18 mouse cellular contexts compared by ENCODE assay signal in genomic region chr13:71669956-71670739, GRCm38 (mm10).
DNase-seq lines count a peak whose midpoint lies in the region; ATAC-seq and TF ChIP-seq lines count a peak whose summit lies in the region.
"Had no signal": no experiment of that assay in that cellular context is flagged by ENCODE, and none has a peak within 500 bp of the region (broad histone marks: within the 10 kb centered on the region; RNA-seq: fewer than 3 reads in every experiment).

No protein-coding gene starts in this region.

- H3K36me3 ChIP-seq in heart, embryonic 12.5 days = no peaks in the 10 kb centered on the region
- no peaks in the 10 kb centered on the region for H3K36me3 ChIP-seq in embryonic facial prominence, embryonic 15.5 days
- H3K36me3 ChIP-seq: forebrain, embryonic 12.5 days; liver, embryonic 13.5 days had no signal

- no peaks in the 10 kb centered on the region for H3K9me3 ChIP-seq in heart, embryonic 12.5 days (replicated peaks)
- H3K9me3 ChIP-seq in embryonic facial prominence, embryonic 15.5 days (replicated peaks) = no peaks in the 10 kb centered on the region
- H3K9me3 ChIP-seq: forebrain, embryonic 12.5 days; liver, embryonic 13.5 days had no signal

- intact Hi-C loops in heart, postnatal 10 days (cut with DNase I) = no loop called here

- WGBS in heart, embryonic 12.5 days = 85% methylated on average over 6 of the region's 6 CpGs
- WGBS in embryonic facial prominence, embryonic 15.5 days = 62% methylated on average over 6 of the region's 6 CpGs
- WGBS in cerebellum, adult 2 months = 56% methylated on average over 6 of the region's 6 CpGs

- H3K27me3 ChIP-seq in heart, embryonic 12.5 days (replicated peaks) = no peaks in the 10 kb centered on the region
- H3K27me3 ChIP-seq in embryonic facial prominence, embryonic 15.5 days = peaks cover 5% of the 10 kb centered on the region; the same call in 1 of the 2 replicates
- H3K27me3 ChIP-seq in cerebellum, adult 2 months (ENCODE audit: control insufficient read depth, insufficient read depth, low read length) = no peaks in the 10 kb centered on the region
- H3K27me3 ChIP-seq: forebrain, embryonic 12.5 days; liver, embryonic 13.5 days had no signal

- no peaks in the 10 kb centered on the region for H3K4me1 ChIP-seq in heart, embryonic 12.5 days (replicated peaks)
- peaks cover 20% of the 10 kb centered on the region for H3K4me1 ChIP-seq in embryonic facial prominence, embryonic 15.5 days
- H3K4me1 ChIP-seq in cerebellum, adult 2 months (ENCODE audit: control insufficient read depth, insufficient read depth, low read length) = no peaks in the 10 kb centered on the region
- H3K4me1 ChIP-seq: forebrain, embryonic 12.5 days; liver, embryonic 13.5 days had no signal

- DNase-seq in heart, adult 8-10 months (ENCODE audit: low spot score) = peak; percentile 61
- DNase-seq in heart, postnatal 10 days = peak; percentile 27 to 38
- peak; percentile 34 for DNase-seq in lung, postnatal 25 days (ENCODE audit: low spot score)
- no peak for DNase-seq in layer of hippocampus, adult 9-10 months (ENCODE audit: low spot score)
- no peak for DNase-seq in retina, embryonic 14.5 days (ENCODE audit: low spot score)
- DNase-seq in cerebellum, adult 2 months = no peak
- DNase-seq: adrenal gland, postnatal 14 days; B cell, adult 2 months; cerebellum, postnatal 10 days; layer of hippocampus, adult 9-11 months; liver, embryonic 13.5 days; right cerebral cortex, postnatal 25 days; thymus, postnatal 14 days had no signal

- H3K4me3 ChIP-seq in heart, embryonic 12.5 days = no peak overlapping the region
- no peak overlapping the region for H3K4me3 ChIP-seq in embryonic facial prominence, embryonic 15.5 days (replicated peaks)
- H3K4me3 ChIP-seq in cerebellum, adult 2 months (replicated peaks; ENCODE audit: insufficient read depth, low read depth, low read length) = no peak overlapping the region
- H3K4me3 ChIP-seq: forebrain, embryonic 12.5 days; liver, embryonic 13.5 days; myocyte had no signal

- no peak for TF ChIP-seq CTCF in cerebellum, adult 2 months (IDR thresholded peaks at IDR 0.05; ENCODE audit: borderline replicate concordance, insufficient read depth, low read depth, low read length)

- no peak overlapping the region for H3K4me2 ChIP-seq in heart, embryonic 12.5 days
- H3K4me2 ChIP-seq in embryonic facial prominence, embryonic 15.5 days (replicated peaks) = no peak overlapping the region
- H3K4me2 ChIP-seq: forebrain, embryonic 12.5 days; liver, embryonic 13.5 days; midbrain, embryonic 11.5 days had no signal

- H3K9ac ChIP-seq in heart, embryonic 12.5 days = no peak overlapping the region
- H3K9ac ChIP-seq in embryonic facial prominence, embryonic 15.5 days = no peak overlapping the region
- H3K9ac ChIP-seq: forebrain, embryonic 12.5 days; liver, embryonic 13.5 days had no signal

- no peak for TF ChIP-seq POLR2A in cerebellum, adult 2 months (IDR thresholded peaks at IDR 0.05; ENCODE audit: borderline replicate concordance, insufficient read depth, low read length)

- no peak for ATAC-seq in heart, embryonic 12.5 days (ENCODE audit: insufficient number of reproducible peaks, low FRiP score)
- 0 out of 2 replicates have a peak, but pooled peaks have one; percentile 41 for ATAC-seq in embryonic facial prominence, embryonic 15.5 days (ENCODE audit: insufficient number of reproducible peaks, low FRiP score, low TSS enrichment, low read depth)

- H3K27ac ChIP-seq in heart, embryonic 12.5 days (ENCODE audit: poor library complexity, severe bottlenecking) = no peak overlapping the region
- no peak overlapping the region for H3K27ac ChIP-seq in embryonic facial prominence, embryonic 15.5 days (replicated peaks)
- H3K27ac ChIP-seq in cerebellum, adult 2 months (ENCODE audit: insufficient read depth, low read length) = no peak overlapping the region
- H3K27ac ChIP-seq: forebrain, embryonic 12.5 days; liver, embryonic 13.5 days had no signal

Comparison
In these comparisons a context has a peak if more than half of its experiments do, and no peak if none do; other contexts are left out.
1. DNase-seq: peak in heart, adult 8-10 months (single experiment), heart, postnatal 10 days (2 of 2) and lung, postnatal 25 days (single experiment); none in layer of hippocampus, adult 9-10 months (single experiment), retina, embryonic 14.5 days (single experiment) and cerebellum, adult 2 months (0 of 2).